23 mouse cellular contexts compared by ENCODE assay signal in the genomic region with DNA sequence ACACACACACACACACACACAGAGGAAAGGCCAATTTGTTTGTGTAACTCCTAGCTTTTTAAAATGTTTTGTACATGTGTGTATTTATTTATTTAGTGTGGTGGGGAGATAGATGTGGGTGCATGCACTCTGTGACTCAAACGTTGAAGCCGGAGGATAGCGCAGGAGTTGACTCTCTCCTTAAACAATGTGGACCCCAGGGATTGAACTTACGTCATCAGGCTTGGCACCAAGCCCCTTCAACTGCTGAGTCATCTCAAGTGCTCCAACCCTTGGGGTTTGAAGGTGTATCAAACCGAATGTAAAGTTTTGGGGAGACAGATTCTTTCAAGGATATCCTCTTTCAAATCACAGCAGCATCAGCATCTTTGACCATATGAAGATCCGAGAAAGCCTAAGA.
DNase-seq lines count a peak whose midpoint lies in the region; ATAC-seq lines count a peak whose summit lies in the region.
"Had no signal": no experiment of that assay in that cellular context is flagged by ENCODE, and none has a peak within 500 bp of the region (broad histone marks: within the 10 kb centered on the region; RNA-seq: fewer than 3 reads in every experiment).

No protein-coding gene starts in this region.

- 72% methylated on average over 6 of the region's 6 CpGs for WGBS in heart, embryonic 11.5 days (ENCODE audit: insufficient replicate concordance)
- 90% methylated on average over 6 of the region's 6 CpGs for WGBS in limb, embryonic 11.5 days
- 92% methylated on average over 6 of the region's 6 CpGs for WGBS in limb, embryonic 10.5 days

- no peak overlapping the region for H3K9ac ChIP-seq in heart, embryonic 11.5 days (ENCODE audit: low read depth, low read length)
- no peak overlapping the region for H3K9ac ChIP-seq in limb, embryonic 11.5 days (ENCODE audit: low read length)
- H3K9ac ChIP-seq: embryonic facial prominence, embryonic 15.5 days; heart, embryonic 13.5 days had no signal

- H3K27me3 ChIP-seq in heart, embryonic 11.5 days (ENCODE audit: control insufficient read depth, insufficient read depth, low read length): peaks cover 43% of the 10 kb centered on the region
- no peaks in the 10 kb centered on the region for H3K27me3 ChIP-seq in limb, embryonic 11.5 days (ENCODE audit: control insufficient read depth, insufficient read depth, low read length)
- no peaks in the 10 kb centered on the region for H3K27me3 ChIP-seq in limb, embryonic 10.5 days (ENCODE audit: low read depth, poor library complexity, severe bottlenecking)
- H3K27me3 ChIP-seq: embryonic facial prominence, embryonic 15.5 days had no signal

- no peak overlapping the region for H3K4me2 ChIP-seq in heart, embryonic 11.5 days
- no peak overlapping the region for H3K4me2 ChIP-seq in limb, embryonic 11.5 days (ENCODE audit: low read depth, severe bottlenecking)
- H3K4me2 ChIP-seq: heart, embryonic 13.5 days had no signal

- H3K9me3 ChIP-seq in heart, embryonic 11.5 days (replicated peaks; ENCODE audit: control insufficient read depth, low read length): no peaks in the 10 kb centered on the region
- no peaks in the 10 kb centered on the region for H3K9me3 ChIP-seq in limb, embryonic 11.5 days (ENCODE audit: control insufficient read depth, low read length)
- H3K9me3 ChIP-seq in limb, embryonic 10.5 days (replicated peaks): no peaks in the 10 kb centered on the region
- H3K9me3 ChIP-seq: embryonic facial prominence, embryonic 15.5 days; heart, embryonic 13.5 days had no signal

- ATAC-seq in heart, embryonic 11.5 days (replicated peaks; ENCODE audit: insufficient number of reproducible peaks, low FRiP score, low TSS enrichment): no peak
- no peak for ATAC-seq in limb, embryonic 11.5 days (ENCODE audit: insufficient number of reproducible peaks, low FRiP score, low TSS enrichment, low read depth)
- ATAC-seq: forebrain, embryonic 14.5 days; hindbrain, embryonic 16.5 days; inflammation-experienced regulatory T-cells, adult 6 months; intestine, postnatal 0 days had no signal

- H3K4me3 ChIP-seq in heart, embryonic 11.5 days (ENCODE audit: low read depth, low read length): no peak overlapping the region
- no peak overlapping the region for H3K4me3 ChIP-seq in limb, embryonic 11.5 days (ENCODE audit: low read depth, low read length)
- H3K4me3 ChIP-seq in limb, embryonic 10.5 days: no peak overlapping the region
- H3K4me3 ChIP-seq: embryonic facial prominence, embryonic 15.5 days; erythroblast, embryonic 14.5 days; forebrain, embryonic 10.5 days; heart, embryonic 13.5 days had no signal

- DNase-seq in heart, adult 18-20 months: peak; percentile 15 to 39
- DNase-seq in limb, embryonic 11.5 days (ENCODE audit: low spot score): peak; percentile 20
- no peak for DNase-seq in limb, embryonic 10.5 days (ENCODE audit: low spot score)
- peak; percentile 60 for DNase-seq in NIH3T3 (ENCODE audit: low read depth)
- DNase-seq in layer of hippocampus, adult 18-20 months (ENCODE audit: low spot score in 2 of 2): no peak
- no peak for DNase-seq in spleen, postnatal 10 days (ENCODE audit: low spot score in 2 of 2)
- DNase-seq: adrenal gland, adult 2 months; adrenal gland, postnatal 36 days; B cell, adult 2 months; cerebellum, adult 2 months; cerebellum, postnatal 10 days; embryo, embryonic 11 days; gastrocnemius, postnatal 36 days; kidney, adult 9 months had no signal

- no peaks in the 10 kb centered on the region for H3K36me3 ChIP-seq in heart, embryonic 11.5 days (ENCODE audit: control insufficient read depth, insufficient read depth, low read length)
- H3K36me3 ChIP-seq in limb, embryonic 11.5 days (ENCODE audit: control insufficient read depth, insufficient read depth, low read length): no peaks in the 10 kb centered on the region
- no peaks in the 10 kb centered on the region for H3K36me3 ChIP-seq in limb, embryonic 10.5 days
- H3K36me3 ChIP-seq: embryonic facial prominence, embryonic 15.5 days; heart, embryonic 13.5 days had no signal

- H3K4me1 ChIP-seq in heart, embryonic 11.5 days (ENCODE audit: control insufficient read depth, insufficient read depth, low read length): peaks cover 6% of the 10 kb centered on the region
- H3K4me1 ChIP-seq in limb, embryonic 11.5 days (ENCODE audit: control insufficient read depth, insufficient read depth, low read length): peaks cover 4% of the 10 kb centered on the region; the same call in 1 of the 2 replicates
- peaks cover 48% of the 10 kb centered on the region for H3K4me1 ChIP-seq in limb, embryonic 10.5 days

- no peak overlapping the region for H3K27ac ChIP-seq in heart, embryonic 11.5 days (ENCODE audit: low read depth, low read length)
- no peak overlapping the region for H3K27ac ChIP-seq in limb, embryonic 11.5 days (replicated peaks; ENCODE audit: low read depth, low read length)
- H3K27ac ChIP-seq in limb, embryonic 10.5 days: no peak overlapping the region
- H3K27ac ChIP-seq: embryonic facial prominence, embryonic 15.5 days; forebrain, embryonic 10.5 days; heart, embryonic 13.5 days had no signal

Comparison
In these comparisons a context has a peak if more than half of its experiments do, and no peak if none do; other contexts are left out.
1. DNase-seq: peak in heart, adult 18-20 months (2 of 2), limb, embryonic 11.5 days (single experiment) and NIH3T3 (single experiment); none in limb, embryonic 10.5 days (single experiment), layer of hippocampus, adult 18-20 months (0 of 2) and spleen, postnatal 10 days (0 of 2).